Mouse (Mus musculus) E14TG2a.4 (cell line): Measurements from ENCODE around the gene Gls.

Experiments used
- CTCF ChIP-seq: conservative IDR thresholded peaks from 2 replicates; pipeline ENCODE4 v1.5.1; 2014; ENCODE audit warnings: low read length
- NANOG ChIP-seq: IDR thresholded peaks from 2 replicates; pipeline ENCODE4 v1.6.1; 2014; ENCODE audit warnings: borderline replicate concordance, low read length, mixed read lengths
- POU5F1 ChIP-seq: IDR thresholded peaks from 2 replicates; pipeline ENCODE4 v1.6.1; 2014; ENCODE audit warnings: low read length, borderline replicate concordance

DNA sequence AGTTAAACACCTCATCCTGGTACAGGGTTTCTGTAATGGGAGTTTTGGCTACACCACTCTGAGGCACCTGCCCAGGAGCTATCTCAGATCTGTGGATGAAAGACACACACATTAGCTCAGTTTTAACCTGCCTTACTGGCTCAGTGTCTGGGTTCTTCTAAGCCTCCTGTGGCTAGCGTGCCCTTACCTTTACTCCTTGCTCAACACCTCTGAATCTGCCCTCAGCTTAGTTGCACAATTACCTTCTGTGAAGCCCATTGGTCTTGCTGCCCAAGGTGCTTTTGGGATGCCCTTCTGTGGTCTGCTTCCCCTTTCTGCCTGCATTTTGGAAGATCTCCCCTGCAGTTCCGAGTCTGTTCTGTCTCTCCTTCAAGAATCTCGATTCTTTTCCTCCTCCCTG lies 108.2 kb downstream of the Gls start:
- TF ChIP-seq CTCF = no peak
- TF ChIP-seq POU5F1 = no peak
- no peak for TF ChIP-seq NANOG
